Mouse (Mus musculus) MEL (cell line): ENCODE data around the gene Trmt112.

Source experiments
- CHD1 ChIP-seq: IDR thresholded peaks from 2 replicates; pipeline ENCODE4 v1.6.1; 2012; ENCODE audit warnings: low read depth, mild to moderate bottlenecking, inconsistent platforms, low read length, improper control_type of control experiment
- CHD2 ChIP-seq: IDR thresholded peaks from 2 replicates; pipeline ENCODE4 v1.6.1; 2011; ENCODE audit warnings: low read length, improper control_type of control experiment
- CTCF ChIP-seq, 3 experiments: IDR thresholded peaks in 2 of 3; conservative IDR thresholded peaks in 1 of 3; 2 replicates each; pipeline ENCODE4 v1.5.1; 2011 to 2012; ENCODE audit warnings: low read length in 3 of 3, low read depth in 2 of 3, mild to moderate bottlenecking in 2 of 3, improper control_type of control experiment in 1 of 3, inconsistent platforms in 1 of 3, mixed read lengths in 1 of 3, moderate library complexity in 1 of 3; ENCODE audit not compliant: control insufficient read depth in 1 of 3, insufficient read depth in 1 of 3, poor library complexity in 1 of 3, severe bottlenecking in 1 of 3
- KAT2A ChIP-seq: conservative IDR thresholded peaks from 2 replicates; pipeline ENCODE4 v1.6.1; 2012; ENCODE audit warnings: low read depth, low read length, improper control_type of control experiment, inconsistent platforms
- MXI1 ChIP-seq: IDR thresholded peaks from 2 replicates; pipeline ENCODE4 v1.6.1; 2011; ENCODE audit warnings: mild to moderate bottlenecking, low read depth, low read length, improper control_type of control experiment
- MYC ChIP-seq: IDR thresholded peaks from 2 replicates; pipeline ENCODE4 v1.6.1; 2011; ENCODE audit warnings: low read depth, mild to moderate bottlenecking, low read length, improper control_type of control experiment, moderate library complexity
- NELFE ChIP-seq: IDR thresholded peaks from 2 replicates; pipeline ENCODE4 v1.6.1; 2011; ENCODE audit warnings: low read depth, low read length, improper control_type of control experiment
- POLR2A ChIP-seq, 2 experiments: IDR thresholded peaks; 2 replicates each; pipeline ENCODE4 v1.6.1; 2011 to 2012; ENCODE audit warnings: low read length in 2 of 2, mild to moderate bottlenecking in 2 of 2, control low read depth in 1 of 2, improper control_type of control experiment in 1 of 2, low read depth in 1 of 2, moderate library complexity in 1 of 2; ENCODE audit not compliant: control insufficient read depth in 1 of 2, insufficient read depth in 1 of 2, poor library complexity in 1 of 2
- POLR2AphosphoS2 ChIP-seq: IDR thresholded peaks from 2 replicates; pipeline ENCODE4 v1.6.1; 2011; ENCODE audit warnings: low read length, improper control_type of control experiment
- TBP ChIP-seq: IDR thresholded peaks from 2 replicates; pipeline ENCODE4 v1.8.0; 2011; ENCODE audit warnings: low read depth, low read length, improper control_type of control experiment
- TCF12 ChIP-seq: IDR thresholded peaks from 2 replicates; pipeline ENCODE4 v1.6.1; 2014; ENCODE audit warnings: low read depth, mild to moderate bottlenecking, inconsistent platforms, low read length, improper control_type of control experiment, moderate library complexity
- USF1 ChIP-seq: IDR thresholded peaks from 2 replicates; pipeline ENCODE4 v1.6.1; 2014; ENCODE audit warnings: low read depth, mild to moderate bottlenecking, inconsistent platforms, low read length, improper control_type of control experiment, moderate library complexity
- ZC3H11A ChIP-seq: IDR thresholded peaks from 2 replicates; pipeline ENCODE4 v1.6.1; 2012; ENCODE audit warnings: low read depth, mild to moderate bottlenecking, inconsistent platforms, low read length, improper control_type of control experiment
- ZMIZ1 ChIP-seq: IDR thresholded peaks from 2 replicates; pipeline ENCODE4 v1.6.1; 2012; ENCODE audit warnings: low read depth, mild to moderate bottlenecking, inconsistent platforms, low read length, improper control_type of control experiment, moderate library complexity

- TF ChIP-seq POLR2A (IDR thresholded peaks at IDR 0.05; ENCODE audit: control insufficient read depth in 1 of 2, insufficient read depth in 1 of 2, low read depth in 1 of 2, low read length in 2 of 2, poor library complexity in 1 of 2) (no peak; a peak in 1 of 4 replicates), CTCF (IDR thresholded peaks at IDR 0.05 in 2 of 3, conservative IDR thresholded peaks at IDR 0.05 in 1 of 3; ENCODE audit: control insufficient read depth in 1 of 3, insufficient read depth in 1 of 3, low read depth in 2 of 3, low read length in 3 of 3, poor library complexity in 1 of 3, severe bottlenecking in 1 of 3) (no peak), TBP (no peak), TCF12 (no peak), ZMIZ1 (no peak), KAT2A (no peak), USF1 (no peak), ZC3H11A (no peak), POLR2AphosphoS2 (no peak), MXI1 (no peak), CHD1 (no peak), MYC (no peak), CHD2 (no peak), NELFE (0 out of 2 replicates have a peak, but pooled peaks have one; percentile 26)
These were observed 17.0 kb upstream of the Trmt112 start for GRCm38 (mm10) chr19:6892512-6892911.
